Mouse (Mus musculus): Measurements from ENCODE around the gene Gm364. TPM values are rescaled to one million over a fixed set of nuclear protein-coding genes. Genes with fewer than 3 reads are reported as not detected.

The Gm364 gene
- polyA plus RNA-seq, 1 experiment from 2014 or later: not detected

GRCm38 (mm10) chrX:57403651-57404050 is 5.3 kb upstream of the Gm364 start:
- Histone ChIP-seq H3K4me1 (no peaks in the 10 kb centered on the region), H3K9me3 (no peaks in the 10 kb centered on the region), H3K4me2 (replicated peaks) (no peak overlapping the region), H3K36me3 (no peaks in the 10 kb centered on the region), H3K9ac (no peak overlapping the region), H3K4me3 (no peak overlapping the region), H3K27me3 (replicated peaks) (no peaks in the 10 kb centered on the region), H3K27ac (no peak overlapping the region)
- ATAC-seq (ENCODE audit: low FRiP score, low read depth): no peak

- 14% methylated on average over 2 of the region's 2 CpGs for WGBS
Measured at GRCm38 (mm10) chrX:57431610-57432009, 22.7 kb downstream of the Gm364 start.

GRCm38 (mm10) chrX:57433897-57434296 is 24.9 kb downstream of the Gm364 start:
- no peak overlapping the region for H3K9ac ChIP-seq
- H3K4me3 ChIP-seq: no peak overlapping the region
- H3K4me2 ChIP-seq (replicated peaks): no peak overlapping the region
- H3K9me3 ChIP-seq: no peaks in the 10 kb centered on the region
- no peaks in the 10 kb centered on the region for H3K4me1 ChIP-seq
- H3K36me3 ChIP-seq: no peaks in the 10 kb centered on the region
- H3K27me3 ChIP-seq (replicated peaks): no peaks in the 10 kb centered on the region
- no peak overlapping the region for H3K27ac ChIP-seq
- no peak for ATAC-seq (ENCODE audit: low FRiP score, low read depth)
- 93% methylated on average over 2 of the region's 2 CpGs for WGBS

More at GRCm38 (mm10) chrX:57431610-57432009, 22.7 kb downstream of the Gm364 start:
- Histone ChIP-seq H3K4me2 (replicated peaks) (no peak overlapping the region), H3K27me3 (replicated peaks) (no peaks in the 10 kb centered on the region), H3K4me1 (no peaks in the 10 kb centered on the region), H3K9me3 (no peaks in the 10 kb centered on the region), H3K36me3 (no peaks in the 10 kb centered on the region), H3K27ac (no peak overlapping the region), H3K9ac (no peak overlapping the region), H3K4me3 (no peak overlapping the region)
- ATAC-seq (ENCODE audit: low FRiP score, low read depth): no peak

GRCm38 (mm10) chrX:57503634-57504033 is 94.7 kb downstream of the Gm364 start, which contains the start of gene Gpr101:
Gene Gpr101 (minus strand): TSS chrX:57503757.
- WGBS: 14% methylated on average over 23 of the region's 28 CpGs
- peak; percentile 74; the same call in 1 of the 2 replicates for ATAC-seq (ENCODE audit: low FRiP score, low read depth)

GRCm38 (mm10) chrX:57506247-57506646 is 97.3 kb downstream of the Gm364 start:
- Histone ChIP-seq H3K4me1 (no peaks in the 10 kb centered on the region), H3K27me3 (replicated peaks) (peaks cover 13% of the 10 kb centered on the region), H3K27ac (no peak overlapping the region), H3K4me3 (no peak overlapping the region), H3K36me3 (no peaks in the 10 kb centered on the region), H3K9me3 (no peaks in the 10 kb centered on the region), H3K9ac (no peak overlapping the region), H3K4me2 (replicated peaks) (no peak overlapping the region)
- ATAC-seq (ENCODE audit: low FRiP score, low read depth): no peak
- 81% methylated on average over 1 of the region's 1 CpGs for WGBS

More at GRCm38 (mm10) chrX:57503634-57504033, 94.7 kb downstream of the Gm364 start, which contains the start of gene Gpr101:
- no peak within 1 kb of the TSS for H3K27ac ChIP-seq
- peaks cover 13% of the 10 kb centered on the region for H3K27me3 ChIP-seq (replicated peaks)
- no peaks in the 10 kb centered on the region for H3K9me3 ChIP-seq
- H3K36me3 ChIP-seq: no peaks in the 10 kb centered on the region
- peak within 1 kb of the TSS; percentile 31 for H3K4me3 ChIP-seq
- H3K4me1 ChIP-seq: no peaks in the 10 kb centered on the region
- no peak within 1 kb of the TSS for H3K9ac ChIP-seq
- H3K4me2 ChIP-seq (replicated peaks): peak within 1 kb of the TSS; percentile 70

- Histone ChIP-seq H3K4me3 (no peak overlapping the region), H3K36me3 (no peaks in the 10 kb centered on the region), H3K27me3 (replicated peaks) (no peaks in the 10 kb centered on the region), H3K9me3 (no peaks in the 10 kb centered on the region), H3K27ac (no peak overlapping the region), H3K4me1 (no peaks in the 10 kb centered on the region), H3K9ac (no peak overlapping the region), H3K4me2 (replicated peaks) (peak overlapping the region; percentile 50)
- ATAC-seq (ENCODE audit: low FRiP score, low read depth): peak; percentile 63; the same call in 1 of the 2 replicates
- WGBS: 40% methylated on average over 28 of the region's 28 CpGs
Measured at GRCm38 (mm10) chrX:57521117-57522095, 112.5 kb downstream of the Gm364 start.

Other genes with a start within 250 kb of the Gm364 start
- gene Cd40lg, start 197.0 kb upstream of the Gm364 start, polyA plus RNA-seq (2016; fragmentation: Nextera tagmentation; extraction: Ambion mirVana): not detected in 2 replicates
- 5.8 and 7.5 TPM in 2 replicates for gene Arhgef6, start 70.4 kb upstream of the Gm364 start, polyA plus RNA-seq (2016; fragmentation: Nextera tagmentation; extraction: Ambion mirVana)
- 239 and 257 TPM in 2 replicates for gene Rbmx, start 16.1 kb upstream of the Gm364 start, polyA plus RNA-seq (2016; fragmentation: Nextera tagmentation; extraction: Ambion mirVana)
- gene Gpr101, start 94.6 kb downstream of the Gm364 start, polyA plus RNA-seq (2016; fragmentation: Nextera tagmentation; extraction: Ambion mirVana): not detected in 2 replicates